ENCODE assay signal across 26 mouse cellular contexts in genomic region chr4:99376171-99376570, GRCm38 (mm10).
DNase-seq lines count a peak whose midpoint lies in the region; ATAC-seq and TF ChIP-seq lines count a peak whose summit lies in the region.
"Had no signal": no experiment of that assay in that cellular context is flagged by ENCODE, and none has a peak within 500 bp of the region (broad histone marks: within the 10 kb centered on the region; RNA-seq: fewer than 3 reads in every experiment).

No protein-coding gene starts in this region.

- TF ChIP-seq EP300 in stomach, postnatal 0 days (optimal IDR thresholded peaks at IDR 0.05): no peak

- no peaks in the 10 kb centered on the region for H3K4me1 ChIP-seq in heart, embryonic 10.5 days
- no peaks in the 10 kb centered on the region for H3K4me1 ChIP-seq in kidney, adult 2 months (ENCODE audit: control insufficient read depth, insufficient read depth, low read length)
- no peaks in the 10 kb centered on the region for H3K4me1 ChIP-seq in stomach, postnatal 0 days (replicated peaks; ENCODE audit: control insufficient read depth, insufficient read depth)
- H3K4me1 ChIP-seq: heart, embryonic 13.5 days; lung, embryonic 15.5 days had no signal

- no peak overlapping the region for H3K9ac ChIP-seq in stomach, postnatal 0 days (ENCODE audit: low read length)
- H3K9ac ChIP-seq: embryonic facial prominence, embryonic 13.5 days; forebrain, embryonic 13.5 days; heart, embryonic 13.5 days; limb, embryonic 12.5 days; lung, embryonic 15.5 days had no signal

- H3K9me3 ChIP-seq in heart, embryonic 10.5 days: no peaks in the 10 kb centered on the region
- H3K9me3 ChIP-seq in stomach, postnatal 0 days (ENCODE audit: control insufficient read depth, low read length): no peaks in the 10 kb centered on the region
- H3K9me3 ChIP-seq: embryonic facial prominence, embryonic 13.5 days; forebrain, embryonic 13.5 days; heart, embryonic 13.5 days; limb, embryonic 12.5 days; lung, embryonic 15.5 days; midbrain, embryonic 10.5 days had no signal

- TF ChIP-seq CTCF in kidney, adult 2 months (conservative IDR thresholded peaks at IDR 0.05; ENCODE audit: insufficient read depth, insufficient read length, low read depth, low read length): no peak
- no peak for TF ChIP-seq CTCF in stomach, postnatal 0 days (IDR thresholded peaks at IDR 0.05; ENCODE audit: low read depth)

- intact Hi-C loops in heart, postnatal 14 days (cut with DNase I): no loop called here

- TF ChIP-seq POLR2A in kidney, adult 2 months (IDR thresholded peaks at IDR 0.05; ENCODE audit: low read depth, low read length): no peak

- 13% methylated on average over 1 of the region's 1 CpGs for WGBS in heart, embryonic 10.5 days
- 3% methylated on average over 1 of the region's 1 CpGs for WGBS in kidney, adult 2 months
- 7% methylated on average over 1 of the region's 1 CpGs for WGBS in stomach, postnatal 0 days

- no peak for ATAC-seq in stomach, postnatal 0 days (ENCODE audit: low FRiP score, low TSS enrichment)
- ATAC-seq: inflammation-experienced regulatory T-cells, adult 6 months had no signal

- H3K27me3 ChIP-seq in heart, embryonic 10.5 days (ENCODE audit: insufficient read depth, poor library complexity, severe bottlenecking): peaks cover 19% of the 10 kb centered on the region
- H3K27me3 ChIP-seq in kidney, adult 2 months (replicated peaks; ENCODE audit: control insufficient read depth, insufficient read depth, low read length): no peaks in the 10 kb centered on the region
- no peaks in the 10 kb centered on the region for H3K27me3 ChIP-seq in stomach, postnatal 0 days (ENCODE audit: control insufficient read depth, insufficient read depth, low read length)
- H3K27me3 ChIP-seq: lung, embryonic 15.5 days had no signal

- peak; percentile 52 for DNase-seq in heart, embryonic 10.5 days (ENCODE audit: low spot score)
- no peak for DNase-seq in heart, postnatal 14 days
- DNase-seq in kidney, adult 2 months: peak; percentile 75
- no peak for DNase-seq in kidney, postnatal 10 days
- DNase-seq in kidney, adult 9 months: peak; percentile 70
- peak; percentile 9 for DNase-seq in stomach, postnatal 0 days (ENCODE audit: low spot score)
- no peak for DNase-seq in c-Kit-positive CD71-positive TER-119-positive erythroid progenitor cells, embryonic 14.5 days (ENCODE audit: low spot score)
- no peak for DNase-seq in frontal cortex, postnatal 10 days (ENCODE audit: low spot score in 2 of 2)
- DNase-seq: adrenal gland, postnatal 14 days; cerebellum, adult 11-12 months; cerebellum, adult 9-11 months; gastrocnemius, postnatal 25 days; heart, adult 2 months; heart, postnatal 10 days; right cerebral cortex, postnatal 14 days; thymus, postnatal 14 days had no signal

- no peak overlapping the region for H3K27ac ChIP-seq in heart, embryonic 10.5 days
- H3K27ac ChIP-seq in kidney, adult 2 months (ENCODE audit: insufficient read depth, low read depth, low read length): no peak overlapping the region
- H3K27ac ChIP-seq in stomach, postnatal 0 days (replicated peaks): no peak overlapping the region
- H3K27ac ChIP-seq: embryonic facial prominence, embryonic 13.5 days; forebrain, embryonic 13.5 days; heart, adult 2 months; heart, embryonic 13.5 days; layer of hippocampus, adult 2 months; left cerebral cortex, adult 2 months; limb, embryonic 12.5 days; lung, embryonic 15.5 days; midbrain, embryonic 10.5 days had no signal

- no peaks in the 10 kb centered on the region for H3K36me3 ChIP-seq in heart, embryonic 10.5 days
- no peaks in the 10 kb centered on the region for H3K36me3 ChIP-seq in kidney, adult 2 months (ENCODE audit: control insufficient read depth, insufficient read depth, low read length)
- H3K36me3 ChIP-seq in stomach, postnatal 0 days (ENCODE audit: control insufficient read depth, insufficient read depth, low read length): no peaks in the 10 kb centered on the region
- H3K36me3 ChIP-seq: embryonic facial prominence, embryonic 13.5 days; heart, embryonic 13.5 days; limb, embryonic 12.5 days; lung, embryonic 15.5 days; midbrain, embryonic 10.5 days had no signal

- no peak overlapping the region for H3K4me3 ChIP-seq in heart, embryonic 10.5 days
- no peak overlapping the region for H3K4me3 ChIP-seq in kidney, adult 2 months (ENCODE audit: insufficient read depth, low read depth, low read length)
- no peak overlapping the region for H3K4me3 ChIP-seq in stomach, postnatal 0 days (ENCODE audit: low read depth, low read length)
- H3K4me3 ChIP-seq: embryonic facial prominence, embryonic 13.5 days; forebrain, embryonic 13.5 days; heart, adult 2 months; heart, embryonic 13.5 days; layer of hippocampus, adult 2 months; left cerebral cortex, adult 2 months; limb, embryonic 12.5 days; lung, embryonic 15.5 days; midbrain, embryonic 10.5 days; myocyte had no signal

- H3K4me2 ChIP-seq in stomach, postnatal 0 days (replicated peaks; ENCODE audit: low read depth): no peak overlapping the region
- H3K4me2 ChIP-seq: embryonic facial prominence, embryonic 13.5 days; heart, embryonic 13.5 days; limb, embryonic 12.5 days; lung, embryonic 15.5 days had no signal

Comparison
In these comparisons a context has a peak if more than half of its experiments do, and no peak if none do; other contexts are left out.
1. DNase-seq: peak in heart, embryonic 10.5 days (single experiment), kidney, adult 2 months (single experiment), kidney, adult 9 months (single experiment) and stomach, postnatal 0 days (single experiment); none in heart, postnatal 14 days (0 of 2), kidney, postnatal 10 days (single experiment), c-Kit-positive CD71-positive TER-119-positive erythroid progenitor cells, embryonic 14.5 days (single experiment) and frontal cortex, postnatal 10 days (0 of 2).